Mouse (Mus musculus) CD4-positive, CD25-positive, alpha-beta regulatory T cell, adult 4 months (primary cell): ENCODE measurements at regions not wholly inside any gene's neighbourhood (a gene's known extent, or its start where the extent isn't known, plus 50 kb on each side); places are given as distances from the start of the nearest gene placed in this dataset.

Source experiments
- ATAC-seq: one replicate; pipeline ENCODE4 v1.8.0; 2017

DNA sequence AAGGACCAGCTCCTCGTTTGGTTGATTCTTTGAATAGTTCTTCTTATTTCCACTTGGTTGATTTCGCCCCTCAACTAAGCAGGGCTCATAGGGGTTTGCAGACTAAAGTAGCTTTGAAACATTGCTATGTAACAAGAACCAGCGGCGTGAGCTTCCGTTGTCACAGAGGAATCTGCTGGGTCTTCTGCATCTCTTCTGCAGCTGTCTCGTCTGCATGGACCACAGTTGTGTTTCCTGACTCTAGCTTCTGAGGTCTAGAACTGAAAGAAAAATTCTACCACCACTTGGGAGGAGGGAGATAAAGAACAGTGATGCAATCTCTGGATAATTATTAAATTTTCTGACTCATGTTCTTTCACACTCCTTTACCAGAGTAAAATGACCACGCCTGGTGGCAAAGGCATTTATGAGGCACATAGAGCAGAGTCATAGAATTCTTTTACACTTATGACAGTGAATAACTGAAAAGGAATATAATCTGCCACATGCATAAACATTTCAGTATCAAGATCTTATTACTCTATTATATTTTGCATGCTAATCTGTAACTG is 1340.9 kb downstream of the Slc22a22 start:
- no peak for ATAC-seq

DNA sequence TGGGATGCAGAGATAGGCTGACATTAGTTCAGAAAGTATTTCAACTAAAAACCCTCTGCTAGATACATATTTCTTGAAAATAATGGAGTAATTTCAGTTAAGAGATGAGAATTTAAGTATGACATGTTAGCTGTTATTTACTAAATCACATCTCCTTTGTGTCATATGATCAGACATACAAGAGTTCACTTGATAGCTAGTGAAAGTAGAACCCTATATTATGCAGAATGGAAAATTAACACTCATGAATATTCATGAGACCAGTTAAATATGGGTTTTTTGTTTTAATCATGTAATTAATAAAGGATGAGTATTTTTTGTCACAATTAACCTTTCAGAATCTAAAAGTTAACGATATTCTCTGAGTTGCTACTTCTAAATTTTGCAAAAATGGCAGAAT is 1349.4 kb downstream of the Slc22a22 start:
- no peak for ATAC-seq

DNA sequence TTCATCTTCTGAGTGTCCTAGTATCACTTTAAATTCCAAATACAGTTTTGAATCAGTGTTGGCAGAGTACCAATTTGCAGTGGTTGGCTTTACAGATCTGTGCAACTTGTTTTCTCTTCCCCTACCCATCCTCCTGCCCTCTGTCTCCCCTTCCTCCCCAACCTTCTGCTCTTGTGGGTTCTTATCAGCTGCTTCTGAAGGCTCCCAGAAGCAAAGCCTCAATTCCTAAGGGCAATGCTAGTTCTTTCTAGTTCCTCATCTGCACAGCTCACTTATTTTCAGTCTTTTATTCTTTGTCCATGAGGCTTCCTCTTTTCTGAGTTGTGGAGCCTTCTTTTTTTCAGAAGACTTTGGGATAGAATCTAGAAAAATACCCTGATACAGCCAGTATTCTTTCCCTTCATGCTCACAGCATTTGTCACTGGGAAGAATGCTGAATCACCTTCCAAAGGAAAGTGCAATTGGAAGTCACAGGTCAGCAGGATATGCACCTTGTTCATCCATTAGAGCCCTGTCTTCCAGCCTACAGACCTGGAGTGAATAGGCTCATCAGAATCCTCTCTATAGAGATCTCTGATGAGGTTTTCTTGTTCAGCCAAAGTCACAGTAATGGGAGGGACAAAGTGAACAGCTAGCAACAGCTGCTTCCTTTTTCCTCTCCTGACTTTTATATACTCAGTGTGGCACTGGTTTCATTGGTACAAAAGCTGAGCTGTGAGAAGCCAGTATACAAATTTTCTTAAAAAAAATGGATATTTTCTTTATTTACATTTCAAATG is 1357.9 kb downstream of the Slc22a22 start:
- no peak for ATAC-seq

DNA sequence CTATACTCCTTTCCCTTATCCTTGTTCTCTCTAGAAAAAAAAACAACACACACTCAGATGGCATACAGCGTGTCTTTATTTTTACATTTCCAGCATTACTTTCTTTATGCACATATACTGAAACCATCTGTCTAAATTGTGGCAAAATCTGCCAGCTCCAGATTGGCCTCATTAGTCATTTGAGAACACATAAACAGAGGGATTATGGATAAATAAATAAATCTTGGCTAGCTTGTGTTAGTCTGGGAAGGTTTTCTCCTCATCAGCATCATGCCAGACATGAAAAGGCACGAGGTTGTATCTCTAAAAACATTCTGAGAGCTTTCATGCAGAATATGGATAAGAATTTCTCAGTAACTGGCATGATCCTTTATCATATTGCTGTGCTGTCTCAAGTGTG is 1369.1 kb downstream of the Slc22a22 start:
- no peak for ATAC-seq

DNA sequence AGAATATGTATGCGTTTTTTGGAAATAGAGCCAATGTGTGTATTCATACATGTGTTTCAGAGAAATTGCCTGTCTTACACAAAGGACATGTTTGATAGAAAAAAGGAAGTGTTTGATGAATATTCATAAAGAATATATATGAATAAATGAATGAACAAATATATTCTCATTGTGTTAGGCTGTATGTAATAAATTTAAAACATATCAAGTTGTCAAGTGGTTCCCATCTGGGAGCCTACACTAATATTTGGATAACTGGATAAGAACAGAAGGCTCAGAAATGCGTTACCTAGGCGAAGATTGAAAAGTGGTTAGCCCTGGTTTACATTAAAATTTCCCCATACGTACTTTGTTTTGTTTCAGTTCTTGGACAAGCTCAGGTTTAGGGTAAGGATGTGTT is 1369.7 kb downstream of the Slc22a22 start:
- ATAC-seq, result no peak

DNA sequence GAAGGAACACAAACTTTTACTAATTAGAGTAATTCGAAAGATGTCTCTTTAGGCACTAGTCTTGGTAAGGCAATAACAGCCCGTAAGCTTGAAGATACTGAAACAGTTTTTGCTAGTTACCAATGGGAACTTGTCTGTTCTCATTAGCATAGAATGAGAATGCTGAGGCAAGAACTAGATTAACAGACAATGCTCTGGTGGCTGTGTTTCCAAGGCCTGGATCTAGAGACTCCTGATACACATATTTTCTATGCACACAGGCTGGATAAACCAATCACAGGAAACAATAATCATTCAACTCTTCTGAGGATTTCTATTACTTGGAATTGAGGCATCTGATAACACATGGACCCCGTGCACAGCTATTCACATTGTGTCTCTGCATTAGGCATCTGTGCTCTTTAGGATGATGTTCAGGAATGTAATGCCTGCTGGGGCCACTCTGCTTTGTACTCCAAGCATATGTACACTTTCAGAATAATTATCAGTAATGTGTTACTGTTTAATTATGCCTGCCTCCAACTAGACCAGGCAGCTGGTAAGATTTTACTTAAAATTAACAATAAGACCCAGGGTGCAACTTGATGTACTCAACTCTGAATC is 1377.2 kb downstream of the Slc22a22 start:
- ATAC-seq, result no peak

DNA sequence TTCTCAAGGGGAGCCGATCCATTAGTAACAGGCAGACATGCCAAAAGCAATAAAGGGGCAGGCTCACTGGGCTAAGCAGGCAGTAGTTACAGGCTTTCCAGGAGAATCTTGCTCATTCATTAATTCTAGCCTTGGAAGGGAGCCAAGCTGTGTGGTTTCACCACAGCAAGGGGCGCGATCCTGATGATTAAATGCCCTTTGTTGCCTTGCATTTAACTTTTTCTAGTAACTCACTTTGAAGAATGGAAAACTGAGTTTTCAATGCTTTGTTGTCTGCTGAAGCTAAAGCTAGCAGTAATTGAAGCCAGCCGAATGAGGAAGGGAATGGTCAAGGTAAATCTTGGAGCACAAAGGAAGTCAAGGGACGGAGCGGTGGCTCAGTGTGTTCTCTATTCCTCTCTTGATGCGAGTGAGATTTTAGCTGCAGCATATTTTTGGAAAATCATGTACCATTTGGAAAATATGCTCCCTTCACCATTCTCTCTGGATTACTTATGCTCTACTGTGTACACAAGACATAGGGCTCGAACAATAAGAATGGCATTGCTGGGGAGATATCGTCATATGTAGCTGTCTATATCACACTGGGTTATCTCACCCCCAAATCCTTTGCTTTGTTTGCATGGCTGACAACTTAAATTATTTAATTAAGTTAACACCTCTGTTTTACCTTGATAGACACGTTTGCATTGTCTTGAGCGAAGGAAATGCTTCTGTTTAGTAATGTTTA is 1399.4 kb downstream of the Slc22a22 start:
- ATAC-seq, result no peak

DNA sequence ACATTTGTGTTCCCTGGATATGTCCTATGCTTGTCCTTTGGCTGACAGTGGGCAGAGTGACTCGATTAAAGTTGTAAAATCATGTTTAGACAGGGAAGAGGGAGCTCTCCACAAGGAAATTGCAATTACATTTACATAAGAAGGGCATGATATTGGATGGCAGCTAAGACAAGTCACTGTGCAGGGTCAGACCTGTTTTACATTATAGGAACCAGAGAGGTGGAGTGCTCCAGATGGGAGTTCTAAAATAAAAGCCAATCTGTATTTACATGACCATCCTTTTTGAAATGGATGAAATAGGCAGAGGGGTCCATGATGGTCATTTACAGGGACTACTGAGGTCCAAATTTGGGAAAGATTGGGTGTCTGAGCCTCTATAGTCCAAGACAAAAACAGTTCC is 1400.3 kb downstream of the Slc22a22 start:
- ATAC-seq, result no peak

DNA sequence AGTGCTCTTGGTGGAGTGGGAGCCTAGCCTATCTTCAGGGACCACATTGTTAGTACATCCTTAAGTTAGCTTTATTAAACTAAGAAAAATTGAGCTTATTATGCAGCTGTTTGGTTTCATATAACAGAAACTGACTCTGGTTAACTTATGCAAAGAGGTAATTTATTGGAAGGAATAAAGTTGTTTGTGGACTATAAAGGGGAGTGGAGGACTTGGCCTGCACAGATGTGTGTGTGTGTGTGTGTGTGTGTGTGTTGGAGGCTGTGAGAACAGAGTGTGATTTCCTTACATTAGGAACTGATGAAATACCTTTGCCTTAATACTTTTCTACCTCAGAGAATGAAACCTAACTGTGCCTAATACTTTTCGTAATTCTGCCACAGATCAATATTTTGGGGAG is 1400.7 kb downstream of the Slc22a22 start:
- ATAC-seq, result no peak

DNA sequence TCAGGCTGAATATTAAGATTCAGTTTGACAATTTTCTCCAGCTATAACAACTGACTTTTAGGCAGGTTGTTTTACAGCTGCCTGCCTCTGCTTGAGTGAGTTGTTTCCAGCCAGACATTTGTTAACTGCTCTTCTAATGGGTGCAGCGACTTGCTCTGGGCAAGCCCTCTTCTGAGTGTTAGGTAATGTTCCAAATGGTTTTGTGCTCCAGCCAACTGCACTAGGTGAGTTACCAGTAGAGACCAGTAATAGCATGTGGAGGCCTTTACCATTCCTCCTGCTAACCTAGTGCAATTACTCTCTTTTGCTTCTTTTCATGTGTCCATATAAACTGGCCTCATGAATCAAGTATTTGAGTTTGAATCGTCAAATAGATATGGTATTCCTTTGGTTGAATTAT is 1407.9 kb downstream of the Slc22a22 start:
- ATAC-seq, result no peak

DNA sequence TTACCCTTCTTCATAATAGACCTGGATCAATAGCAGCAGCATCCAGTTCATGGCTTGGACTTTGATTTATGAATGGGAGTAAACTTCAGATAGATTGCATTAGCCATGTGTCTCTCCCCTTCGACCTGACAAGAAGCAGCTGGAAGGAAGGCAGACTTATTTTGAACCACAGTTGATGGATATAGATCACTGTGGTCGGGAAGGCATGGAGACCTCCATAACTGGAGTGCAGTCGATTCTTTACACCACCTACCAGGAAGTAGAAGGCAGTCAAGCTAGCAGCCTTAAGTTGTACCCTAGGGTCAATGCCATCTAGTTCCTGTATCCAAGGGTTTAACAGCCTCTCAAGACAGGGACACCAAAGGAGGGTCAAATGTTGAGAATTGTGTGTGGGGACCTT is 1410.2 kb downstream of the Slc22a22 start:
- ATAC-seq, result no peak

DNA sequence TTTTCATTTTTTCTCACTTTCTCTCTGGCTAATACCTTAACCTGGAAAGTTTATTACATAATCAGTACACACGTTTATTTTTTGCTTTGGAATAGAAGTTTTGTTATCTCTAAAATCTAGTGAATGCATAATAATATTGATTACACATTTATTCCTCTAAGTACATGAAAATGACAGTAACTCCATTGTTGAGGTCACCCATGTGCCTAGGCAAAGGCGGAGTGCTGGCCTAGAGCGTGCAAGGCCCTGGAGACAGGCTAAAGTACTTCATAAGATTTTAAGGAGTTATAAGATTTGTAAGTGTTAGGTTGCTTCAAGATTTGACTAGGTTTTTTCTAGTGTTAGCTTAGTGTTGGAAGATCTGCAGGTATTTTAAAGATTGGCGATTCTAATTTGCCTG is 1410.9 kb downstream of the Slc22a22 start:
- no peak for ATAC-seq

DNA sequence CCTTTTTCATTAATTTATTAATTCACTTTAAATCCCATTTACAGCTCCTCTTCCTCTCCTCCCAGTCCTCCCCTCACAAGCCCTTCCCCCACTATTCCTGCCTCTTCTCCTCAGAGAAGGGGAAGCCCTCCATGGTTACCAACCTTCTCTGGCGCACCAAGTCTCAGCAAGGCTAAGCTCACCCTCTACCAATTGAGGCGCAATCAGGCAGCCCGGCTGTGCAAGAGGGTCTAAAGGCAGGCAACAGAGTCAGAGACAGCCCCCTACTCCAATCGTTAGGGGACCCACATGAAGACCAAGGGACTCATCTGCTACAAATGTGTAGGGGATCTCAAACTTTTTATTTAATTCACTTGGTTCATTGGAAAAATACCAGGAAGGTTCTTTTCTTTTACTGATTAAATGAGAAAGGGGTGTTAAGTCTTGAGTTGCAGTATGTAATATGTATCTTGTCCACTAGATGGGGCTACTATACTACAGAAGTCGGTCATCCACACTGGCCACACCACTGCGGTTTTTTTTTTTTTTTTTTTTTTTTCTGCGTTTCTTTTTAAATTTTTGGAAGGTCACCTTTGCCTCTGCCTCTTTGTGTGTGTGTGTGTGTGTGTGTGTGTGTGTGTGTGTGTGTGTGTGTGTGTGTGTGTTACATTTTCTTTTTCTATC is 1411.4 kb downstream of the Slc22a22 start:
- ATAC-seq, result peak; percentile 66

DNA sequence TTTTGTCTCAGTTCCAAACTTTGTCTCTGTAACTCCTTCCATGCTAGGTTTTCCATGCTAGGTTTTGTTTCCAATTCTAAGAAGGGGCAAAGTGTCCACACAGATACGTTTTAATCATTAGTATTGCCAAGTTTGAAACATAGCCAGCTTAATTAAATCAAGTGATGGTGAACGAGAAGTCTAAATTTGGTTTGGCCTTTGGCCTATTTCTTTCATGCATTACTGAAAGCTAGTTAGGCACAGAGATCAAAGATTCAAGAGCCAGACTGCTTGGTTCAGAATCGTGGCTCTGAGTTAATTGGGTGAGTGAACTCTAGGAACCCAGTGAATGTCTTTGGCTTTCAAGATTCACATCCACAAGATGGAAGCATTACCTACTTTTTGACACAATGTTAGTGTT is 1414.8 kb downstream of the Slc22a22 start:
- ATAC-seq, result no peak

DNA sequence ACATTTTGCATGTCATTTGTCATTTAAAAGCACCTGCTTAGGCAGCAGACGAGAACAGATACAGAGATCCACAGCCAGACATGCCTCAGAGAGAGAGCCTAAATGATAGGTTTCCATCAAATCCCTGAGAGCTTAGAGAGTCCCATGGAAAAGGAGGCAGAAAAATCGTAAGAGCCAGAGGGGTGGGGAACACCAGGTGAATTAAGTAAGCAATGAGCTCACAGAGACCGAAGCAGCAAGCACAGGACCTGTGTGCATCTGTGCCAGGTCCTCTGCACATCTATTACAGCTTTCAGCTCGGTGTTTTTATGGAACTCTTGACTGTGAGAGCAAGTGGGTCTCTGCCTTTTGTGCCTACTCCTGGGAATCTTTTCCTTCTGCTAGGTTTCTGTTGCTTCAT is 1416.1 kb downstream of the Slc22a22 start:
- ATAC-seq, result no peak

DNA sequence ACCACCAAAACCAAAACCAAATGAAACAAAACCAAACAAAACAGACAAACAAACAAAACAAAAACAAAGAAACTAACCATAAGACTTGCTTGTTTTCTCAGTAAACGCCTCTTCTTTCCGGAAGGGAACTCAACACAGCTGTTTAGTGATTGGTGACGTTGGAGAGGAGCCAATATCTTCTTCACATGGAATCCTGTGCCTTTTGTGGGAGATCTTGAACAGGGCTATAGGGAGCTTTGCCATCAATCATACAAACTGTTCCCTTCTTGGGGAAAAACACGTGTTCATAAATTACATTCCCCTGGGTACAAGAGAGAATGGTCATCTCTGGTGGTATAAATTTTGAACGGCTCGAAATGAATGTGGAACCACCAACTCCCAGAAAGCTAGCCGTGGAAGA is 1426.7 kb downstream of the Slc22a22 start:
- ATAC-seq, result no peak

DNA sequence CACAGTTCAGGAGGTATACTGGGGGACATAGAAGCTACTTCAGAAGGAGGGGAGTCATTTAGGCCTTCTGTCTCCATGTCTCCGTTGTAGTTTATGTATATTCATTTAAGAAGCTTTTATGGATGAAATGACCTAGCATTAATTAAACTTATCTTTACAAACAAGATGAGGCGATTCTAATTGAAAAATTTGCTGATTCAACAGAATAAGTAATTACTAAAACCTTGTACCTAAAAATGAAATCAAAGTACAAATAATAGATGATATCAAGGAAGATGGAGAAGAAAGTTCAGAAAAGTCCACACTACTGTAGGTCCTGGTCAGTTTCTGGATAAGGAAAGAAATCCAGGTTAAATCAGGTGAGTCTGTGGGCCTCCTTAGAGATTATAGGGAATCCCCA is 1429.6 kb downstream of the Slc22a22 start:
- no peak for ATAC-seq

DNA sequence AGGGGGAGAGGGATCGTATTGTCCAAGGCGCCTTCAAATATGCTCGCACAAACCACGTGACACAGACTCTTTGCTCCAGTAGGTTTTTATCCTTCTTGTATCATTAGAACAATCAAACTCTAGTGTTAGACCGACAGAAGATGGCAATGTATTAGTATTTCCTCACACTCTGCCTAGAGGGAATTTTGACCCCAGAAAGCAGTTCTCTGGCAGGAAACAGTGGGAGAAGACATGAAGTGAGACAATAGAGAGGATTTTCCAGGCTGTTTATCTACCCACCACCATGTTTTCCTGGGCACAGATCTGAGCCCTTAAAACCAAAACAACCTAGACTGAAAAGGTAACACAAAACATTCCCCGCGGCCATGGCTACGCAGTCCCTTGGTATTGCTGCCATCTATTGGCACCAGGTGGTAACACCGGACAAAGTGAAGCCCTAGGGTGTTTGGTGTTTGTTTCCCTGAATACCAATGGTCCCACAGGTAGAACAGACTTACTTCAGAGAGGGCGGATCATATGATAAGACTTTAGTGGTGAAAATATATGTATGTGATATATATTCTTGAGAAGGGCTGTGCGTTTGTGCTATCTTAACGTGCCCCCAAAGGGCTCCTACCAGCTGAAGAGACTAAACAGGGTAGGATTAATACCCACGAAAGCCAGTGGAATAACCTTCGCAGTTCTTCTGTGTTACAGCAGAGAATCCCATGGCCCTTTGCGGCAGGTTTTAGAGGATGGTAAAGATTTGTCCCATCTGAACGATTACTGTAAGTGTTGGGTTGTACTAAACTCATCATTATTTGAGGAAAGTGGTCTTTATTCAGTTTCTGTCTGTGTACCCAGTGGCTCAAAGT is 1430.5 kb downstream of the Slc22a22 start:
- ATAC-seq, result peak; percentile 99

DNA sequence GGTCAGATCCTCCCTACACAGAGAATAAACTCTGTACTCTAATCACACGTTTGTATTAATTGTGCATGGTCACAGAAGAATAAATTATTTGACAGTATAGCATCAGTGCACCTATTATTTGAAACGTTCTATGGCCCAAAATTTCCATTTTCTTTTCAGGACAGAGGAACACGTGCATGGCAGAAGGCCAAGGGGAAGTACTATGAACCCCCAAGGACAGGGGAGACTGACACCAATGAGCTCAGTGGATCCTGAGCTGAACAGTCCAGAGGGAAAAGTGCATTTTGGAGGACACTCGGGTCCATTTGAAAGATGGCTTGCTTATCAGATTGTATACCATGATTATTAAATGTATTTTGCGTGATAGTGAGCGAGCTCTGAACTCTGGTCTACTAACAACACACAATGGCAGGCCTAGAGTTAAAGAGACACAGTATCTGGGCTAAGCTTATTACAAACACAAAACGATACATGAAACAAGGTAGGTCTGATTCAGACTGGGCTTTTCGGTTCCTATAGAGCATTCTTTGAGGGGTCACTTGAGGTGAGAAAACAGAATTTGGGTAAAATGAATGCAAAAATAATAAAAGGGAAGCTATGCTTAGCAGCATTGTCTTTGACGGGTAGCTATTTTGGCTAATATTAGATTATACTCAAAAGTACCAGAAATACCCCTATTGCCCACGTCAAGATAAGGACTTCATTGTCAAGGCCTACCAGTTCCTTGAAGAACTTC is 1431.7 kb downstream of the Slc22a22 start:
- ATAC-seq, result no peak

DNA sequence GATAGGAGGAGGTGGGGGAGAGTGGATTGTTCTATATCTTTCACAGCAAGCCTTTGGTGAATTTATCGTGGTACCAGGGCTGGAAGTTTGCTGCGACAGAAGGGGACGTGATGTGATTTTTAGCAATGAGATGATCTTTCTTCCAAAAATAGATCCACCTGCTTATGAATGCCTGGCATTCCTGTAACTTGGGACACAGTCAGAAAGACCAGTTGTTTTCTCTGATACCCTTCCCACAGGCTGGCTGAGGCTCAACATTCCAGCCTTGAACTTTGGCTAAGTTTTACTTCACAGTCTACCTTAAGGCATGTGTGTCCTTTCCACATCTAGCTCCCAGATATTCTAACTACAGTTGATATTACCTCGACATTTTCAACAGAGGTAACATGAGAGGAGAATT is 1434.1 kb downstream of the Slc22a22 start:
- ATAC-seq, result no peak

DNA sequence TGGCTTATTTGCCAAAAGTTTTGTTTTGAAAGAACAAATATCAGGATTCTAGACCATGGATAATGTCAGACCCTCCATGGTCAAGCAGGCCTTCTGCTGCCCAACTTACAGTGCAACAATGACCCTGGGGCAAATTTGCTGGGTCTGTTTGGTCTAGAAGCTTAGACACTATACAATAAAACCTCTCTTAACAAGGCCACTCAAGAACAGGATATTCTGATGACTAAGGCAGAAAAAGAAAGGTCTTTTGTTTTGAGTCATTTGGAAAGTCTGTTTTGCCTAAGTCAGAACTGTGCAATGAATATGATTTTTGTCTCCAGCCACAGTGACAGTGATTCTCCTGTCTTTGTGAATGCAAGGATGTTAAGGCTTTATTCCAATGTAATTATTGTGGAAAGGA is 1435.0 kb downstream of the Slc22a22 start:
- ATAC-seq, result no peak
